Mouse (Mus musculus): ENCODE results near the gene Hdac9. TPM values are rescaled to one million over a fixed set of nuclear protein-coding genes. Genes with fewer than 3 reads are reported as not detected.

Hdac9 gene
- 1 to 10 TPM; 3.6 to 4.0 TPM for total RNA-seq (2021)
- long read RNA-seq, experiment 1, partial matches to known transcripts, result 0 of 1 reads
- long read RNA-seq, experiment 1, other reads (novel, unspliced or antisense), result 1 of 1 reads
- long read RNA-seq, experiment 2, partial matches to known transcripts, result 2 of 2 reads
- long read RNA-seq, experiment 2, other reads (novel, unspliced or antisense), result 0 of 2 reads

- no peak for DNase-seq (ENCODE audit: low spot score in 2 of 2)
Observed at GRCm38 (mm10) chr12:34916995-34917394, at the start of gene Hdac9. Hdac9 (minus strand) TSS chr12:34917095.

GRCm38 (mm10) chr12:34949066-34949706 lies 32.3 kb upstream of the Hdac9 start:
- DNase-seq (ENCODE audit: low spot score in 2 of 2), result no peak

GRCm38 (mm10) chr12:34937918-34938317 lies 21.0 kb upstream of the Hdac9 start:
- no peak for DNase-seq (ENCODE audit: low spot score in 2 of 2)

GRCm38 (mm10) chr12:34908008-34908407 lies 8.9 kb downstream of the Hdac9 start:
- DNase-seq (ENCODE audit: low spot score in 2 of 2), result no peak

GRCm38 (mm10) chr12:34907506-34907850 lies 9.4 kb downstream of the Hdac9 start:
- DNase-seq (ENCODE audit: low spot score in 2 of 2), result no peak

- DNase-seq (ENCODE audit: low spot score in 2 of 2), result no peak
Observed at GRCm38 (mm10) chr12:34906704-34907505, 10.0 kb downstream of the Hdac9 start.

- DNase-seq (ENCODE audit: low spot score in 2 of 2), result no peak
Observed at GRCm38 (mm10) chr12:34906376-34906703, 10.6 kb downstream of the Hdac9 start.

- DNase-seq (ENCODE audit: low spot score in 2 of 2), result no peak
Observed at GRCm38 (mm10) chr12:34900241-34900640, 16.7 kb downstream of the Hdac9 start.

- no peak for DNase-seq (ENCODE audit: low spot score in 2 of 2)
Observed at GRCm38 (mm10) chr12:34894867-34895266, 22.0 kb downstream of the Hdac9 start.

- no peak for DNase-seq (ENCODE audit: low spot score in 2 of 2)
Observed at GRCm38 (mm10) chr12:34888694-34889093, 28.2 kb downstream of the Hdac9 start.

GRCm38 (mm10) chr12:34874926-34875325 lies 42.0 kb downstream of the Hdac9 start:
- no peak for DNase-seq (ENCODE audit: low spot score in 2 of 2)

- no peak for DNase-seq (ENCODE audit: low spot score in 2 of 2)
Observed at GRCm38 (mm10) chr12:34871028-34871427, 45.9 kb downstream of the Hdac9 start.

- no peak for DNase-seq (ENCODE audit: low spot score in 2 of 2)
Observed at GRCm38 (mm10) chr12:34841196-34841595, 75.7 kb downstream of the Hdac9 start.

- DNase-seq (ENCODE audit: low spot score in 2 of 2), result no peak
Observed at GRCm38 (mm10) chr12:34837318-34837717, 79.6 kb downstream of the Hdac9 start.

- DNase-seq (ENCODE audit: low spot score in 2 of 2), result no peak
Observed at GRCm38 (mm10) chr12:34836864-34837263, 80.0 kb downstream of the Hdac9 start.

GRCm38 (mm10) chr12:34836085-34836484 lies 80.8 kb downstream of the Hdac9 start:
- DNase-seq (ENCODE audit: low spot score in 2 of 2), result no peak

GRCm38 (mm10) chr12:34835493-34835892 lies 81.4 kb downstream of the Hdac9 start:
- DNase-seq (ENCODE audit: low spot score in 2 of 2), result no peak

- DNase-seq (ENCODE audit: low spot score in 2 of 2), result no peak
Observed at GRCm38 (mm10) chr12:34828684-34829083, 88.2 kb downstream of the Hdac9 start.

GRCm38 (mm10) chr12:34826931-34827330 lies 90.0 kb downstream of the Hdac9 start:
- DNase-seq (ENCODE audit: low spot score in 2 of 2), result no peak

GRCm38 (mm10) chr12:34820229-34820628 lies 96.7 kb downstream of the Hdac9 start:
- DNase-seq (ENCODE audit: low spot score in 2 of 2), result no peak

- DNase-seq (ENCODE audit: low spot score in 2 of 2), result no peak
Observed at GRCm38 (mm10) chr12:34811673-34812613, 105.0 kb downstream of the Hdac9 start.
